Mouse (Mus musculus) mesoderm, embryonic 11.5 days (tissue): ENCODE results near the gene St14.
"Not testable (repeated sequence)": the region's sequence is repeated elsewhere in the genome, so short reads cannot be mapped to it uniquely, and the experiment has no call there.

ENCODE experiments used
- DNase-seq: peaks from one replicate; pipeline ENCODE4 v3.0.0-alpha.2; 2012; ENCODE audit warnings: low read depth, low spot score

Gene St14

DNA sequence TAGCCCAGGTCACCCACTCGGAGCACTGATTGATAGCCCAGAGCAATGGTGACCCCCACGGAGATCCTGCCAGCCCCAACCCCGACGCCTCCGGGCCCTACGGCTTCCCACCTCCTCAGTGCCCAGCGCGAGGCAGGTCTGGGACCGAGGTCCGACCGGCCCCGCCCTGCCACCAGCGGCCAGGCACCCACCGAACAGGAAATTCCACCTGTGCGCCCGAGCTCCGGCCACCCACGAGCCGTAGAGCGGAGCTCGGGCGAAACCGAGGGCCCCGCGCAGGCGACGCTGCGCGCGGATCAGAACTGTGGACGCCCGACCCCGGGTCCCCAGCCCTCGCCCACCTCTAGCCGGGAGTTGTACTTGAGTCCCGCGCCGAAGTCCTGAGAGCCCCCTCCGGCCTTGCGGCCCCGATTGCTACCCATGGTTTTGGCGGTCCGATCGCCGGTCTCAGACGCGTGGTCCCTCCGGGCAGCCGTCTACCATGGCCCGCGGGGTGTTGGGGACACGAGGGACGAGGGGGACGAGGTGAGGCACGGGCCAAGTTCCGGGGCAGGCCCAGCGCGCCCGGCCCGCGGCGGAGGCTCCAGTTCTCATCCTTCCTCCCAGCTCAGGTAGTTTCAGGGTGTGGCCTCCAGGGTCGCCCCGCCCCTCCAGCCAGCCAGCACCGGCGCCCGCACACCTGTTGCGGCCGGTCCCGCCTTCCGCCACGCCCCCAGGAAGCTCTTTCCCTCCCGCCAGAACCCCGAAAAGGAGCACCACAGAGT lies at the start of gene St14:
Gene St14, minus strand, starts transcription at position 649 of the 764 bp plus-strand sequence.
- DNase-seq, result peak; percentile 17

- DNase-seq, result no peak
These were observed 46.0 kb upstream of the St14 start for GRCm38 (mm10) chr9:31177692-31178091.

GRCm38 (mm10) chr9:31176379-31177130 lies 44.9 kb upstream of the St14 start:
- no peak for DNase-seq

- no peak for DNase-seq
These were observed 44.3 kb upstream of the St14 start for GRCm38 (mm10) chr9:31175978-31176377.

DNA sequence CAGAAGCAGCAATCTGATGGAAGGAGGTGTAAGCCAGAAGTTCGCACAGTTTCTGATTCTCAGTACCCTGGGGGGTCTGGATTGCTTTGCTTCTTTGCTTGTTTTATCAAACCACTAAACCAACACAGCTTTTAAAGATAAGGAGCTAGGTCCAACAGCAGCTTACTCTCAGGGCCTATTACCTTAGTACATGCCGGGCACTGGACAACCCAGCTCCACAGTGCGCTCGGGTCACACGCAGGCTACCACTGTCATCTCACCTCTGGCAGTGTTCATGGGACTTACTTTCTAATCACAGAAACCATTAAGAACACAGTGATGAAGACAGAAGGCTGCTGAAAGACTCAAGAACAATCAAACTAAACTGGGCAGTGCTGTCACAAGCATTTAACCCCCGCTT lies 43.7 kb upstream of the St14 start:
- no peak for DNase-seq

- no peak for DNase-seq
These were observed 36.9 kb upstream of the St14 start for GRCm38 (mm10) chr9:31168356-31169093.

DNA sequence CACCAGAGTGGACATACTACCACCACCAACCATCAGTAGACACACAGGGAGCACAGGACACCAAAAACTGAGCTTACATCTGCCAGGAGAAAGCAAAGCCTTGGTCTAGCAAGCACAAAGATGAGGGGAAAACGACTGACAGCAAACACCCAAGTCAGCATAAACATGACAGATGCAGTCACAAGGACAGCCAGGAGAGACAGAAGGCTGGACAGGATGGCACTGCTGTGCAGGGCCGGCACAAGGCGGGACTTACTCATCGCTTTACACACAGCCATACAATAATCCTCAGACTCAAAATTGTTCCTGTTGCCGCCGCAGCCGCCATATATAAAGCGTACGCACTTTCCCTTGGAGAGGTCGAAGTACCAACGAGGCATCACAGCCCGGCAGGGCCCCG lies 35.7 kb upstream of the St14 start:
- DNase-seq, result no peak

DNA sequence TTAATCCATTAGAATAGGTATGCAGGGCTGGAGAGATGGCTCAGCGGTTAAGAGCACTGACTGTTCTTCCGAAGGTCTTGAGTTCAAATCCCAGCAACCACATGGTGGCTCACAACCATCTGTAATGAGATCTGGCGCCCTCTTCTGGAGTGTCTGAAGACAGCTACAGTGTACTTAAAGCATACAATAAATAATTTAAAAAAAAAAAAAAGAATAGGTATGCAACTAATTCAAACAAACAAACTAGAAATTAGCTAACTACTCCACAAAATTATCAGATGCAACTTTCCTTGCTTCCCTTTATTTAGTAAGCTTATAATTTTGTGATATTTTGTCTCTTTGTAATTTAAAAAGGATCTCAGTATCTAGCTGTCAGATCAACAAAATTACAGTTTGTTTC lies 33.9 kb upstream of the St14 start:
- DNase-seq, result not testable (repeated sequence)

DNA sequence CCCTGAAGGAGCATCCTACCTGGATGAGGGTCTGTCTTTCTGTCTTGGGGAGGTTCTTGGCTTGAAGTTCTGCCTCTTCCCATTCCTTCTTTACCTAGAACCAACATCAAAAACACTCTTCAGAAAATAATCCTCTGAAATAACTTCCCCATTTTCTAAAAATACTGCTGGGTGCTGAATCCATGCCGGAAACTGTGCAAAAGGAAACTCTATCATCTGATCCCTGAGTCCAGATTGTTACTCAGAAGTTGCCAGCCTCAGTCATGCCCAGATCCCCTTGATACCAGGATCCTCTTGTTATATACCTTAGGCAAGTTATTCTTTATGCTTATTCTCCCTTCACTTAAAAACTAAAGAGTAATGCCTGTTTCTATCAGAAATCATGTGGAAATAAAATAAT lies 31.7 kb upstream of the St14 start:
- no peak for DNase-seq

- no peak for DNase-seq
These were observed 31.3 kb upstream of the St14 start for GRCm38 (mm10) chr9:31162911-31163310.

- DNase-seq, result peak; percentile 39
These were observed 28.3 kb upstream of the St14 start for GRCm38 (mm10) chr9:31159910-31160309.

GRCm38 (mm10) chr9:31156594-31156993 lies 24.9 kb upstream of the St14 start:
- no peak for DNase-seq

- peak; percentile 63 for DNase-seq
These were observed 19.4 kb upstream of the St14 start for GRCm38 (mm10) chr9:31151050-31151449.

GRCm38 (mm10) chr9:31148135-31148534 lies 16.5 kb upstream of the St14 start:
- no peak for DNase-seq

DNA sequence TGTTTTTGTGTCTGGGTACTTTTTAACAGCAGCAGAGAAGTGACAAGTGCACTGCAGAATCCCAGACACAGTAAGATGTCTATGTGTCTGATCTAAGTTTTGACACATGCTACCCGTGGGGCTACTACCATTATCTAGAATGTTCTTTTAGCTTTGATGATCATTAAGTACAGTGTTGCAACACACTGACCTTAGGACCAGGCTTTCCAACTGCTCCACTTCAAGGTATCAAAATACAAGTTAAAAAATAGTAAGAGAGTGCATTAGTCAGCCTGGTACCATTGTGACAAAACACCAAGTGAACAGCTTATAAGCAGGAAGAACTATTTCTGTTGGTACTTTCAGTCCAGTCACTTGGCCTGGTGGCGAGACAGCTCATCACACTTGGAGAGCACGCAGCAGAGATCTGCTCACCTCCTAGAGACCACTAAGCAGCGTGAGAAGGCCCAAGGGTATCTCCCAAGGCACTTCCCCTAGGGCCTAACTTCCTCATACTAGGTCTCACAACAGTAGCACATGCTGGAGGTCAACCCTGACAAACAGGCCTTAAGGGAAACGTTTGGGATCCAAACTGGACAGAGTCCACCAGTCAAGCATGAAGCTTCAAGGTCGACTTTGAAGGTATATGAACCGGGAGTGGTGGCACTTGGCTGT lies 13.7 kb upstream of the St14 start:
- no peak for DNase-seq

DNA sequence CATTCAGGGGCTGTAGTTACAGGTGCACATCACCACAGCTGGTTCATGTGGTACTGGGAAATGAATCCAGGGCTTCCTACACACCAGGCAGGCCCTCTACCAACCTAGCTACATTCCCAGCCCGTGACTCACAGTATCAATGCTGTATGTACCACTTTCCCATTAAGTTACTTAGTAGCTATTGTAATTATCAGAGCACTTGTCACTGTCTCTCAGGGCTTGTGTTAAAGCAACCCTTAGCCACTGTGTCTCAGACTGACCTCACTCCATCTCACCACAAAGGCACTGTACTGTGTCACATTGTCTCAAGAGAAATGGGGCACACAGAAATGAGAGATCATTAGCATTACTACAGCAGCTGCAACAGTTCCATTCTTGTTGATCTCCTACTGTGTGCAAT lies 11.3 kb upstream of the St14 start:
- no peak for DNase-seq

DNA sequence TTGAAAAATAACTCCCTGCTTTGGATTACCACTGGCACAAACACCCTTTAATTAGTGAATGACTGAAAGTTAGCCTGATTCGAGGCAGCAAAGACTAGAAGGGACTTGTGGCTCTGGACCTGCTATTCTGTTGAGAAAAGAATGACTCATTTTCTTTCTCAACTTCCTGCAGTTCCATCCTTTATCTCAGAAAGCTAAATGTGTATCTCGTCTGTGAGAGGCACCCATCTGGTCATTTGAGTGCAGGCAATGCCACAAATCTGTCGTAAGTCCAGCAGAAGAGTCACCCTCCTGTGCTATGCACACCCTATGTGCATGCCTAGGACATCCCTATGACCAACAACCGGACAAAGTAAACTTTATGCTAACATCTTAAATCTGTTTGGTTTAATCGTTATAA lies 1.5 kb upstream of the St14 start:
- no peak for DNase-seq

DNA sequence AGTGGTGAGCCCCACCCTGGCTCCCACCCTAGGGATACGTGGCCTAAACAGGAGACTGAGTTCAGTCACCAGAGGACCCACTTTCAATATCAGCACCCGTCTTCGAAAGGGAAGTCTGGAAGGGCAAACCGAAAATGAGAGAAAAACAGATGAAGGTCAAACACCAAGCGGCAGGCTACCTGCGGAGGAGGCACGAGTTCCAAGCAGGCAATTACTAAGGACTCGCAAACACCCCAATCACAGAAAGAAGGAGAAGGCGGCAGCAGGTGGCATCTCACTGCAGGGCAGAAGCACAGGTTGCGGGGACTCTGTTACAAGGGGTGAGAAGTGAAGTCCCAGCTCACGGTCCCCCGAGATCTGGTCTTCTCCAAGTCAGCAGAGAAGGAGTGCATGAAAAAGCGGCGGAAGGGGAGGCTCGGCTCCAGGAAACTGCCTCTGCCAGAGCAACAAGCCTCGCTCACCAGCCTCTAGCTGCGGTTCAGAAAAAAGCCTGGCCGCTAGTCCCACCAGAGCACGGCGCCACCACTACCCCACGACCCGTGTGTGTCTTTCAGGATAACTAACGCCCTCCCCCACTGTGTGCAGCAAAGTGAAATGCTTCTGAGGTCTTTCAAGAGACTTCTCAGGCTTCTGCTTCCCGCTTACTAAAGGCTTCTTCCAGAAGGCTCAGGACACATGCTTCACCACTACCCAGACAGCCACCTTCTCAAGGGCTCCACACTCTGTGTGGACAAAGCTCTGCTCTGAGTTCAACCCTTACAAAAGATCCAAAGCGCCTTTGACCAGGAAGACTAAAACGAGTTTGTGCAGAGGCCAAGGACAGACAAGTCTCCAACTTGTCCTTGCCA lies 1.1 kb downstream of the St14 start:
- DNase-seq, result peak; percentile 25

DNA sequence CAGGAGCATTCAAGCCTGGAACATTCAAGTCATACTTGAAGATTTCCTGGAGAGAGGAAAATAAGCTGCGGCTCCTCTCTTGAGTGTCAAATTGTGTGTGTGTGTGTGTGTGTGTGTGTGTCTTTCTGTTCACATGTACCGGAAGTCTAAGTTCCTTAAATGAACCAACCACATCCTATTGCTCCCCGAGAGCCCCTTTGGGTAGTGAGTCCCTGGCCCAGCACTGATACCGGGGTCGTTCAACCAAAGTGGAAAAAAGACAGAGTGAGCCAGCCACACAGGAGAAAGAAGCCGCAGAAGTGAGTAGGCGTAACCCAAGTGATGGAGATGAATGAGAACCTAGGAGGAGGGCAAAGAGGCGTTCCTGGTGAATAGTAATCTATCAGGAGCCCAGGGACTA lies 1.7 kb downstream of the St14 start:
- no peak for DNase-seq

DNA sequence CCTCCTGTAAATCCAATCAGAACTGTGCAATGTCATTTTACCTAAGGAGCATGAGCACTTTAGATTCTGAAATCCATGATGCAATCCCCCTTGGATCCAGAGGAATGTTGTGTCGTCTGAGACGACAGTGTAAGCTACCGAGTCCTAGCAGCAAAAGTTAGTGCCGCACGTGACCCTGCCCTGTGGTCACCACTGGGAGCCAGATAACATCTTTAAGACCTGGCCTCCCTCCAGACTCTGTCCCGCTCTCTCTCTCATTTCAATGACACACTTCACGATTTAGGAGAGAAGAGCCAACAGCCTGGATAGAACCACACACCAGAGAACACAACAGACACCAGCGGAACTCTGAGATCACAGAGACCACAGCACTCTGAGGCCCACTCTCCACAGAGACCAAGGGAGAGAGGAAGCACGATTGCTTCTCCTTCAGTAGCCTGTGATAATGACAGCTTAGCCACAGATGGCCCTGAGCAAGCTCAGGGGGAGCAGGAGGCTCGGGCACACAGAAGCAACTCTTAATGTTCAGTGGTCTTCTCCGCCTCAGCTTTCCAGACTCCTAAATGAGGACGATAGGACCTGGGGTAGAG lies 3.7 kb downstream of the St14 start:
- no peak for DNase-seq

DNA sequence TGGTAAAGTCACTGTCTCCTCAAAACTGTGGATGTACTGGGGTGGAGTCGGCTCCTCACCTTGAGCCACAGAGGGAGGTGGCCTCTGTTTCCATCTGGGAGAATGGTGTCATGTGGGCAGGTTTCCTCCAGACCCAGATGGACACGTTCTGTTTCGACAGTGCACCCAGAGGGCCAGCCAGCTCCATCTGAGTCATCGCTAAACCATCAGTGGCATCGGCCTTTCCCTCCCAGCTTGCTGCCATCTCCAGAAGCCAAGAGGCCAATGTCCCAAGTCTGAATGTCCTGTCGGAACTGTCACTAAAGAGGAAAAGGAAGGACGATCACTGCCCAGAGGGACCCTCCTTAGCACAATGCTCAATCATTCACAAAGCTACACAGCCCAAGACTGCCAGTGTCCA lies 5.6 kb downstream of the St14 start:
- no peak for DNase-seq
